Mouse (Mus musculus) heart, adult 2 months (tissue): ENCODE measurements at regions not wholly inside any gene's neighbourhood (a gene's known extent, or its start where the extent isn't known, plus 50 kb on each side); places are given as distances from the start of the nearest gene placed in this dataset.

Experiments
- DNase-seq, 2 experiments: peaks; one replicate each; pipeline ENCODE4 v3.0.0; 2021
- H3K27ac ChIP-seq: fragments of 200-600 bp; 2 replicates; pipeline ENCODE4 v1.8.1; 2022
- H3K27me3 ChIP-seq: fragments of 200-500 bp; 2 replicates; pipeline ENCODE4 v1.6.1; 2012; ENCODE audit warnings: mild to moderate bottlenecking, low read length, inconsistent platforms, mixed read lengths; ENCODE audit not compliant: control insufficient read depth, insufficient read depth
- H3K36me3 ChIP-seq: fragments of 200-500 bp; 2 replicates; pipeline ENCODE4 v1.6.1; 2012; ENCODE audit warnings: low read length, inconsistent platforms; ENCODE audit not compliant: control insufficient read depth, insufficient read depth
- H3K4me1 ChIP-seq: fragments of 200-500 bp; 2 replicates; pipeline ENCODE4 v1.6.1; 2011; ENCODE audit warnings: low read length; ENCODE audit not compliant: control insufficient read depth, insufficient read depth
- H3K4me3 ChIP-seq: fragments of 200-600 bp; 2 replicates; pipeline ENCODE4 v1.8.1; 2022
- H3K79me2 ChIP-seq: fragments of 200-500 bp; replicated peaks from 2 replicates; pipeline ENCODE4 v1.6.1; 2012; ENCODE audit warnings: mild to moderate bottlenecking, inconsistent platforms, low read length, moderate library complexity, mixed read lengths; ENCODE audit not compliant: control insufficient read depth, insufficient read depth
- H3K9ac ChIP-seq: fragments of 200-500 bp; 2 replicates; pipeline ENCODE4 v1.6.1; 2012; ENCODE audit warnings: low read depth, mild to moderate bottlenecking, control low read depth, inconsistent platforms, low read length, mixed read lengths
- CTCF ChIP-seq: fragments of 200-600 bp; IDR thresholded peaks from 2 replicates; pipeline ENCODE4 v1.8.1; 2022; ENCODE audit warnings: antibody characterized with exemption, mild to moderate bottlenecking, moderate library complexity
- EP300 ChIP-seq: fragments of 200-500 bp; IDR thresholded peaks from 2 replicates; pipeline ENCODE4 v1.6.1; 2011; ENCODE audit warnings: low read depth, low read length, control low read depth; ENCODE audit not compliant: insufficient read depth
- POLR2A ChIP-seq: fragments of 200-500 bp; IDR thresholded peaks from 2 replicates; pipeline ENCODE4 v1.6.1; 2011; ENCODE audit warnings: mild to moderate bottlenecking, low read depth, low read length, control low read depth; ENCODE audit not compliant: insufficient read depth
- WGBS: fragments of 180-500 bp; shearing (Covaris S2); methylation state at CpG from one replicate; pipeline ENCODE4 v1.1.7; 2018; 5-methylcytosine and 5-hydroxymethylcytosine counted together
- intact Hi-C: fragments of 180-260 bp; cut with DNase I; formaldehyde crosslinking; loops from one replicate; pipeline ENCODE4 v1.15.1; 2025

DNA sequence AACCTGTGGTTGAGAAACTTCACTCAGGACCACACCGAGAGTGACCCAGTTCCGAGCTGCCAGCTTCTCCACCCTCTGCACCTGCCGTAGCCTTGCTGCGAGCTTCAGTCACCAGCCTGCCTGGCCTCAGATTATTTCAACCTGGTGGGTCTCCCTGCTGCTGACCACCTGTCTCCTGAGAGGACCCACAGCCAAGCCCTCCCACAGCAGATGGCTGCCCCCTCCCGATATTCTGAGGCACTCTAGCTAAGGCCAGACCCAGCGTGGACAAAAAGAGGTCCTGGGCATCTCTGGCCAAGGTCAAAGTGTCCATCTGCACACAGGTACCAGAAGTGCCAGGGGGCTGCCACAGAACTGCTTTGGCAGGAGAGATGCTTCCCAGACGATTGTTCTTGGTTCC is 162.7 kb upstream of the Ctbp2 start:
- 84% methylated on average over 7 of the region's 7 CpGs for WGBS
- no peaks in the 10 kb centered on the region for H3K36me3 ChIP-seq

DNA sequence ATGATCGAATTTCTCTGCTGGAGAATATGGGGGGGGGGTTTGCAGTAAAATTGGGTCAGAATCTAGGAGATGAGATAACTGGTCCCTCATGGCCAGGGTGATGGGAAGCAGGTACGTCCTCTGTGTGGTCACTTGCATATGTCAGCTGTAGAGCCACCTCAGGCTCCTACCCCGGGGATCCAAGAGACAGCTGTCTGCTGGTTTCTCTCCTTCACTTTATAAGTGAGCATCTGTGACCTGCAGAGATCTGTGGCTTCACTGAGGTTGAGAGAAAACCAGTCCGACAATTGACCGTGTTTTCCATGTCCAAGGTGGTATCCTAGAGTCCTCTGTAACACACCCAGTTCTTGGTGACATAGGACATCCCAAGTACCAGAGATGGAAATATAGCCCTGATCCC is 162.1 kb upstream of the Ctbp2 start:
- TF ChIP-seq CTCF, result no peak
- TF ChIP-seq EP300, result no peak
- no peak for TF ChIP-seq POLR2A
- intact Hi-C loops, result no loop called here
- no peak overlapping the region for H3K27ac ChIP-seq
- no peak overlapping the region for H3K4me3 ChIP-seq
- DNase-seq, result no peak
- no peaks in the 10 kb centered on the region for H3K79me2 ChIP-seq
- WGBS, result 71% methylated on average over 5 of the region's 5 CpGs
- no peaks in the 10 kb centered on the region for H3K36me3 ChIP-seq
- no peaks in the 10 kb centered on the region for H3K4me1 ChIP-seq
- H3K9ac ChIP-seq, result no peak overlapping the region
- H3K27me3 ChIP-seq, result no peaks in the 10 kb centered on the region

More for the DNA sequence above, 162.7 kb upstream of the Ctbp2 start:
- Histone ChIP-seq H3K27ac (no peak overlapping the region), H3K4me3 (no peak overlapping the region), H3K4me1 (no peaks in the 10 kb centered on the region), H3K79me2 (no peaks in the 10 kb centered on the region), H3K9ac (no peak overlapping the region), H3K27me3 (no peaks in the 10 kb centered on the region)
- TF ChIP-seq CTCF (no peak), EP300 (no peak), POLR2A (no peak)
- intact Hi-C loops, result no loop called here
- no peak for DNase-seq

DNA sequence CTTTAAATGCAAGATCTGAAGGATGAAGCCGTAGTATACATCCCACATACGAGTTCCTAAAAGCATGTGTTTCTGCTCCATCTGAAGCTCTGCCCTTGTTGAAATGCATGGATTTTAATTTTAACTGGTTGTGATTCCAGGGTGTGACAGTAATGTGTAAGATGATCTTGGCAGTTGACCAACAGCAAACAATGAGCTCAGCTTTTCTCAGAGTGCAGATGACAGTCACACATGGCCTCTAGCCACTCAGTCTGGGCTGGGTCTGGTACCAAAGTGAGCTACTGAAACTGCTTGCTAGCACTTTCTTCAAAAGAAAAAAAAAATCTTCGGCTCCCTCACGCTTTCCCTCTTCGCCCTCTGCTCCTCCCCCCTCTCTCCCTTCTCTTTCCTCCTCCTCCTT is 138.0 kb upstream of the Ctbp2 start:
- Histone ChIP-seq H3K36me3 (no peaks in the 10 kb centered on the region), H3K9ac (no peak overlapping the region), H3K4me3 (no peak overlapping the region), H3K4me1 (no peaks in the 10 kb centered on the region), H3K27ac (no peak overlapping the region), H3K27me3 (no peaks in the 10 kb centered on the region), H3K79me2 (no peaks in the 10 kb centered on the region)
- intact Hi-C loops, result no loop called here
- WGBS, result 39% methylated on average over 5 of the region's 5 CpGs
- TF ChIP-seq EP300 (no peak), POLR2A (no peak), CTCF (no peak)
- no peak for DNase-seq

DNA sequence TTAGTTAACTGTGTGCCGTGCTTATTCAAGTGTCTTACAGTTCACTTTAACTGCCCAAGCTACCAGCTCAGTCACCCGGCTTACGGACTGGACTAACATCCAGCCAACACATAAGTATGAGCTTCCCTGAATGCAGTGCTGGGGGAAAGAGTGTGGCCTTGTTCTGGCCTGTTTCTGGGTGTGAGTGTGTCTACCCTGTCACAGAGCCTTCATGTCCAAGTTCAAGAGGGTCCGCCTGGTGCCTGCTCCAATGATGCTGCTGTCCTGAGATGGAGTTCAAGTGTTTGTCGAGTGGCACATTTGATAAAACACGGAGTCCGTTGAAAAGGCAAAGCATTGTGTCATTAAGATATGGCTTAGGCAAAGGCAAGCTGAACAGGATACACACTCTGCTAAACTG is 135.0 kb upstream of the Ctbp2 start:
- WGBS, result 46% methylated on average over 7 of the region's 7 CpGs
- H3K36me3 ChIP-seq, result no peaks in the 10 kb centered on the region
- intact Hi-C loops, result no loop called here
- no peak overlapping the region for H3K27ac ChIP-seq
- H3K9ac ChIP-seq, result no peak overlapping the region
- no peaks in the 10 kb centered on the region for H3K4me1 ChIP-seq
- TF ChIP-seq POLR2A, result no peak
- TF ChIP-seq EP300, result no peak
- no peak for TF ChIP-seq CTCF
- no peak for DNase-seq
- no peaks in the 10 kb centered on the region for H3K79me2 ChIP-seq
- H3K27me3 ChIP-seq, result no peaks in the 10 kb centered on the region
- no peak overlapping the region for H3K4me3 ChIP-seq

DNA sequence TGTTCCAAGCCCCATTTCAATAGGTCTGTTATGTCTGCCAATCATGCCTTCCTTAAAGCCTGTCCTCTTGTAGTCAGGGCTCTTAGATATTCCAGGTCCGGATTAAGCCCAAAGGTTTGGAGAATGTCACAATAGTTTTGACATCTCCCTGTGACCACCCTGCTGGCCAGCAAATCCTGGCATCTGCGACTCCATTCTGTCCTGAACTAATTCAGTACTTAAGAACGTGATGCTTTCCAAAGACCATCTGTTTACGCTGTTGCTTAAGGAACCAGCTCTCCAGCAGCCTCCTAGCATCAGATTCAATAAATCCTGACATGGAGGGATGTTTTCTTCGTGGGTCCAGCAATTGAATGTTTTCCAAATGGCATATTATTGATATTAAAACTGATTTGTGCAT is 132.7 kb upstream of the Ctbp2 start:
- H3K27me3 ChIP-seq, result no peaks in the 10 kb centered on the region
- WGBS, result 61% methylated on average over 5 of the region's 5 CpGs
- intact Hi-C loops, result no loop called here
- H3K36me3 ChIP-seq, result no peaks in the 10 kb centered on the region
- H3K4me3 ChIP-seq, result no peak overlapping the region
- DNase-seq, result no peak
- no peak overlapping the region for H3K27ac ChIP-seq
- TF ChIP-seq POLR2A (no peak), EP300 (no peak), CTCF (no peak)
- no peaks in the 10 kb centered on the region for H3K79me2 ChIP-seq
- H3K9ac ChIP-seq, result no peak overlapping the region
- H3K4me1 ChIP-seq, result no peaks in the 10 kb centered on the region

DNA sequence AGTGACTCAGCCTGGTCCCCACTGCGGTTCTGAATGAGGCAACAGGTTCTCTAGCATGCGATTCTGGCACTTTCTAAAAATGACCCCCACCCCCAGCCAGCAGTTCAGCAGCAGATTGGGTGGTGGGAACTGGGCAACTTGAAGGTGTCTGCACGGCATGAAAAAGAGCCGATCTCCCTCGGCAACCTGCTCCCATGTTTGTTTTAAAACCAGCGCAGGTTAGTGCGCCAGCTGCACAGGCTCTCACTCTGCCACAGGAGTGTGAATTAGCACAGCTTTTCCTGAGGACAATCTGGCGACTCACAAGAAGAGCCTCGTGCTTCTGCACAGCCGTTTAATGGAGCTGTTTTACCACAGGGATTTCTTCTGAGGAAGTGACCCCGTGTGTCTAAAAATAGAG is 120.4 kb upstream of the Ctbp2 start:
- H3K79me2 ChIP-seq, result no peaks in the 10 kb centered on the region
- 27% methylated on average over 11 of the region's 11 CpGs for WGBS
- no peaks in the 10 kb centered on the region for H3K4me1 ChIP-seq
- no peak overlapping the region for H3K4me3 ChIP-seq
- TF ChIP-seq EP300 (no peak), CTCF (no peak), POLR2A (no peak)
- no peaks in the 10 kb centered on the region for H3K36me3 ChIP-seq
- H3K27ac ChIP-seq, result no peak overlapping the region
- DNase-seq, result no peak
- no peak overlapping the region for H3K9ac ChIP-seq
- H3K27me3 ChIP-seq, result no peaks in the 10 kb centered on the region
- intact Hi-C loops, result no loop called here
